Mouse (Mus musculus): ENCODE results near the gene Cdc25b.

The Cdc25b gene

GRCm38 (mm10) chr2:131160671-131161111 is 26.1 kb upstream of the Cdc25b start:
- DNase-seq (ENCODE audit: low spot score): peak; percentile 48

- no peak for DNase-seq (ENCODE audit: low spot score)
Observed at GRCm38 (mm10) chr2:131163924-131164323, 22.8 kb upstream of the Cdc25b start.

- DNase-seq (ENCODE audit: low spot score): no peak
Observed at GRCm38 (mm10) chr2:131166172-131166571, 20.6 kb upstream of the Cdc25b start.

GRCm38 (mm10) chr2:131167984-131168383 is 18.8 kb upstream of the Cdc25b start:
- no peak for DNase-seq (ENCODE audit: low spot score)

GRCm38 (mm10) chr2:131168914-131169313 is 17.8 kb upstream of the Cdc25b start:
- no peak for DNase-seq (ENCODE audit: low spot score)

- no peak for DNase-seq (ENCODE audit: low spot score)
Observed at GRCm38 (mm10) chr2:131170936-131171335, 15.8 kb upstream of the Cdc25b start.

GRCm38 (mm10) chr2:131171401-131172104 is 15.2 kb upstream of the Cdc25b start:
- DNase-seq (ENCODE audit: low spot score): no peak

- no peak for DNase-seq (ENCODE audit: low spot score)
Observed at GRCm38 (mm10) chr2:131172322-131172721, 14.4 kb upstream of the Cdc25b start.

- peak; percentile 75 for DNase-seq (ENCODE audit: low spot score)
Observed at GRCm38 (mm10) chr2:131174700-131175099, 12.0 kb upstream of the Cdc25b start.

GRCm38 (mm10) chr2:131175286-131175944 is 11.3 kb upstream of the Cdc25b start:
- DNase-seq (ENCODE audit: low spot score): no peak

GRCm38 (mm10) chr2:131175945-131176309 is 10.8 kb upstream of the Cdc25b start:
- DNase-seq (ENCODE audit: low spot score): no peak

GRCm38 (mm10) chr2:131176491-131176890 is 10.3 kb upstream of the Cdc25b start:
- DNase-seq (ENCODE audit: low spot score): no peak

GRCm38 (mm10) chr2:131177932-131178331 is 8.8 kb upstream of the Cdc25b start:
- no peak for DNase-seq (ENCODE audit: low spot score)

- no peak for DNase-seq (ENCODE audit: low spot score)
Observed at GRCm38 (mm10) chr2:131178828-131179245, 7.9 kb upstream of the Cdc25b start.

GRCm38 (mm10) chr2:131179246-131179886 is 7.4 kb upstream of the Cdc25b start:
- DNase-seq (ENCODE audit: low spot score): peak; percentile 50

GRCm38 (mm10) chr2:131179990-131180587 is 6.7 kb upstream of the Cdc25b start, which contains the start of gene Cenpb:
TSS of gene Cenpb (minus strand) at chr2:131180067.
- DNase-seq (ENCODE audit: low spot score): peak; percentile 54

- no peak for DNase-seq (ENCODE audit: low spot score)
Observed at GRCm38 (mm10) chr2:131186343-131186742, 406 bp upstream of the Cdc25b start.

GRCm38 (mm10) chr2:131187602-131187922 is 813 bp downstream of the Cdc25b start:
- DNase-seq (ENCODE audit: low spot score): no peak

- no peak for DNase-seq (ENCODE audit: low spot score)
Observed at GRCm38 (mm10) chr2:131188311-131188710, 1.6 kb downstream of the Cdc25b start.

- DNase-seq (ENCODE audit: low spot score): peak; percentile 64
Observed at GRCm38 (mm10) chr2:131189521-131190309, 3.0 kb downstream of the Cdc25b start.

GRCm38 (mm10) chr2:131190344-131191004 is 3.7 kb downstream of the Cdc25b start:
- no peak for DNase-seq (ENCODE audit: low spot score)
